Mouse (Mus musculus) frontal cortex, postnatal 25 days (tissue): Measurements from ENCODE around the gene Gm10096.
"Not testable (repeated sequence)": the region's sequence is repeated elsewhere in the genome, so short reads cannot be mapped to it uniquely, and the experiment has no call there.

Experiments
- DNase-seq, 2 experiments: peaks; one replicate each; pipeline ENCODE4 v3.0.0; 2022; ENCODE audit warnings: low spot score in 2 of 2

Gm10096 gene

GRCm38 (mm10) chrX:28954602-28955001 lies at the start of gene Gm10096:
TSS of gene Gm10096 (minus strand) at chrX:28954702.
- not testable (repeated sequence) for DNase-seq
